Mouse (Mus musculus): Measurements from ENCODE around the gene F2rl3.

F2rl3 gene

GRCm38 (mm10) chr8:72762306-72762705 is 626 bp downstream of the F2rl3 start:
- no peak for DNase-seq (ENCODE audit: extremely low read depth, low read depth, low spot score)

DNA sequence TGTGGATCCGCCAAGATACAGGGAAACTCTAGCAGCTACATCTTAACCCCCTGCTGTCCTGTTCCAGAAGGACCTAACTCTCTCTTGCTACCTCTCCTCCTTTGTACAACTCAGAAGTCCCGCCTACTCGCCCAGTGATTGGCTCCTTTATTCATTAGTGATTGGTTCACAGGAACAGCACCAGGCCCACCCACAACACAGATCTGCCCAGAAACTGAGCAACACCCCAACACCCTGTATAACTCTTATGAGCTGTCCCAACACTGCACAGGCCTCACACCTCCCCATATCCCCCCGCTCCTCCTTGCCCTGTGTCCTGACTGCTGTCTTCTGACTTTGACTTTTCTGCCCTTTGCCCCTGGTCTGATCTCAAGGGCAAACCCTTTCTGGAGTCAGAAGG is 4.0 kb downstream of the F2rl3 start:
- DNase-seq (ENCODE audit: extremely low read depth, low read depth, low spot score) = no peak

DNA sequence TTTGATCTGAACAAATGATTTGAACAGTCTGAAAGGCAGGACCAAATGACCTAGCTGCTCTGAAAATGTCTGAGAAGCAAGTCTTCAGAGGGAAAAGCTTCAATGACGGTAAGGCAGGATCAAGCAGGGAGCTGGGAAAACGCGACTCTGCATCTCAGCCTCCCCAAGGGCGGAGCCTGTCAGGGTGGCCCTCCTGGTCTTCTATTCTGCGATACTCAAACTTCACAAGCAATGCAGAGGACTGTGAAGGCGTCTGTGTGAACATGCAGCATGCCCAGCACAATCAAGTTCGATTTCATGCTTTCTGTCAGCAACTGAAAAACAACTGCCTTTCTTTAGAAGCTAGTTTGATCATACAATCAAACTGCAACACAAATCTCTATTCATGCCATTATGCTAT is 5.1 kb downstream of the F2rl3 start:
- DNase-seq (ENCODE audit: extremely low read depth, low read depth, low spot score) = no peak

DNA sequence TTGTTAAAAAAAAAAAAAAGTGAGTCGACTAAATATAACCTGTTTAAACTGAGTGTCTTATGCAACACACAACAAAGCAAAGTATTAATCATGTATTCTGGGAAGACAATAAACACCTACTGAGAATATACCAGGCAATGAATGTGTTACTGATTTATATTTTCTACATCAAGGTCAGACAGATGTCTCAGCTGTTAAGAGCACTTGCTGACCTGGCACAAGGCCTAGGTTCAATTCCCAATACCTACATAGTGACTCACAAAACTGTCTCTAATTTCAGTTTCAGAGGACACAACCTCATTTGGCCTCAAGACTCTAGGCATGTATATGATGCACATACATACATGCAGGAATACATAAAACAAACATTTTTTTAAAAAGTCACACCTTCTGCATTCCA is 16.1 kb downstream of the F2rl3 start:
- no peak for DNase-seq (ENCODE audit: extremely low read depth, low read depth, low spot score)

GRCm38 (mm10) chr8:72780644-72781043 is 19.0 kb downstream of the F2rl3 start:
- DNase-seq (ENCODE audit: extremely low read depth, low read depth, low spot score) = no peak

DNA sequence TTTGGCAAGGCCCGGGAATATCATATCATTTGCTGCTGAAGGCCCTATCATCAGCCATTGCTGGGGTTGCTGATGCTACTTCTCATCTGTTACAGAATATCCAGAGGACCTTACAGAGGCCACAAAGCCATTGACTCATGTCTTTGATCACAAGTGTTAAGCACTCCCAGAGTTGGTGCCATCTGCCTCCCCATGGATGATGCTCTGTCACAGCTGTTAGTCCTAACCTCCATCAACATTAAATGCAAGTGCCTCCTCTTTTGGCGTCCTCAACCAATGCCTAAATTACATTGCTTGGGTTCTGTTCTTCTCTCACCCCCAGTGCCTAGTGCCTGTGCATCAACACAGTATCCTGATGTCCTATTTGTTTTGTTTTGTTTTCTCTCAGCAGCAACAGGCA is 39.9 kb downstream of the F2rl3 start:
- no peak for DNase-seq (ENCODE audit: extremely low read depth, low read depth, low spot score)

DNA sequence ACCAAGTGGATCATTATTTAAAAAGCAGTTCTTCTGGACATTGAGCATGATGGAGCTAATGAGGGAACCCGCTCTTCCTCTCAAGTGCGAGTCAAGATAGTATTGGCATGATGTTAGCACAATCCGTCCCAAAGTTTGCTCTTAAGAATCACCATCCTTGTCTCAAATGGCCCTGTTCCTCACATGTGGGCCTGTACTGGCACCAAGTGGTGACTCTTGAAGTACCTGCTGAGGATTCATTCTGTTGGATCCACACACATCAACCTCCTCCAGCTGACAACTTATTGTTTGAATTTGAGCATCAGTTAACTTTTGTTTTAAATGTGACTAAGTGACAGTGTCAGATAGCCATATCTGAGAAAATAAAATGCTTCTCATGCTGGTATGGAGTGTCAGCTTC is 51.0 kb downstream of the F2rl3 start:
- DNase-seq (ENCODE audit: extremely low read depth, low read depth, low spot score) = no peak

Measured in fat pad, adult 2 months (tissue).